Mouse (Mus musculus) heart, adult 2 months (tissue): ENCODE data around the gene Gm3854. TPM values are rescaled to one million over a fixed set of nuclear protein-coding genes. Genes with fewer than 3 reads are reported as not detected.
A peak's percentile ranks its signal among the peaks of the same experiment; 100 is the strongest.

Experiments used
- DNase-seq, 2 experiments: peaks; one replicate each; pipeline ENCODE4 v3.0.0; 2021
- H3K27ac ChIP-seq: fragments of 200-600 bp; 2 replicates; pipeline ENCODE4 v1.8.1; 2022
- H3K27me3 ChIP-seq: fragments of 200-500 bp; 2 replicates; pipeline ENCODE4 v1.6.1; 2012; ENCODE audit warnings: mild to moderate bottlenecking, low read length, inconsistent platforms, mixed read lengths; ENCODE audit not compliant: control insufficient read depth, insufficient read depth
- H3K36me3 ChIP-seq: fragments of 200-500 bp; 2 replicates; pipeline ENCODE4 v1.6.1; 2012; ENCODE audit warnings: low read length, inconsistent platforms; ENCODE audit not compliant: control insufficient read depth, insufficient read depth
- H3K4me1 ChIP-seq: fragments of 200-500 bp; 2 replicates; pipeline ENCODE4 v1.6.1; 2011; ENCODE audit warnings: low read length; ENCODE audit not compliant: control insufficient read depth, insufficient read depth
- H3K4me3 ChIP-seq: fragments of 200-600 bp; 2 replicates; pipeline ENCODE4 v1.8.1; 2022
- H3K79me2 ChIP-seq: fragments of 200-500 bp; replicated peaks from 2 replicates; pipeline ENCODE4 v1.6.1; 2012; ENCODE audit warnings: mild to moderate bottlenecking, inconsistent platforms, low read length, moderate library complexity, mixed read lengths; ENCODE audit not compliant: control insufficient read depth, insufficient read depth
- H3K9ac ChIP-seq: fragments of 200-500 bp; 2 replicates; pipeline ENCODE4 v1.6.1; 2012; ENCODE audit warnings: low read depth, mild to moderate bottlenecking, control low read depth, inconsistent platforms, low read length, mixed read lengths
- CTCF ChIP-seq: fragments of 200-600 bp; IDR thresholded peaks from 2 replicates; pipeline ENCODE4 v1.8.1; 2022; ENCODE audit warnings: antibody characterized with exemption, mild to moderate bottlenecking, moderate library complexity
- EP300 ChIP-seq: fragments of 200-500 bp; IDR thresholded peaks from 2 replicates; pipeline ENCODE4 v1.6.1; 2011; ENCODE audit warnings: low read depth, low read length, control low read depth; ENCODE audit not compliant: insufficient read depth
- POLR2A ChIP-seq: fragments of 200-500 bp; IDR thresholded peaks from 2 replicates; pipeline ENCODE4 v1.6.1; 2011; ENCODE audit warnings: mild to moderate bottlenecking, low read depth, low read length, control low read depth; ENCODE audit not compliant: insufficient read depth
- WGBS: fragments of 180-500 bp; shearing (Covaris S2); methylation state at CpG from one replicate; pipeline ENCODE4 v1.1.7; 2018; 5-methylcytosine and 5-hydroxymethylcytosine counted together
- intact Hi-C: fragments of 180-260 bp; cut with DNase I; formaldehyde crosslinking; loops from one replicate; pipeline ENCODE4 v1.15.1; 2025
- polyA plus RNA-seq: library from polyadenylated mRNA; depleted of rRNA; stranded (reverse); fragments of >200 nt; gene quantifications from 2 replicates; pipeline ENCODE4 v1.2.3, GENCODE M21; 2012
- total RNA-seq, 2 experiments: library from RNA; stranded (reverse); gene quantifications; 2 replicates each; pipeline ENCODE4 v1.2.3; 2021

Gene Gm3854
- total and polyA plus RNA-seq, 3 experiments: 0.08 to 0.52 (median 0.20) TPM

- H3K9ac ChIP-seq: no peak overlapping the region
- no peaks in the 10 kb centered on the region for H3K27me3 ChIP-seq
- 80% methylated on average over 8 of the region's 8 CpGs for WGBS
- H3K4me3 ChIP-seq: no peak overlapping the region
- DNase-seq: no peak
- H3K79me2 ChIP-seq: no peaks in the 10 kb centered on the region
- H3K27ac ChIP-seq: no peak overlapping the region
- TF ChIP-seq CTCF (no peak), POLR2A (no peak), EP300 (no peak)
- H3K4me1 ChIP-seq: no peaks in the 10 kb centered on the region
- no peaks in the 10 kb centered on the region for H3K36me3 ChIP-seq
- intact Hi-C loops: no loop called here
Measured at GRCm38 (mm10) chr7:6378441-6378840, 34.9 kb downstream of the Gm3854 start.

GRCm38 (mm10) chr7:6381431-6381830, 37.9 kb downstream of the Gm3854 start:
- Histone ChIP-seq H3K79me2 (no peaks in the 10 kb centered on the region), H3K9ac (no peak overlapping the region), H3K27ac (no peak overlapping the region), H3K4me3 (no peak overlapping the region), H3K4me1 (no peaks in the 10 kb centered on the region), H3K36me3 (no peaks in the 10 kb centered on the region), H3K27me3 (no peaks in the 10 kb centered on the region)
- intact Hi-C loops: loop anchor here (5.0 kb wide), 2 partner anchors 94 to 741 kb away; partner anchors contain the start of genes Zfp667 and Zfp954
- no peak for DNase-seq
- WGBS: 79% methylated on average over 2 of the region's 2 CpGs
- no peak for TF ChIP-seq POLR2A
- TF ChIP-seq CTCF: peak; percentile 37

GRCm38 (mm10) chr7:6383044-6383455, 39.5 kb downstream of the Gm3854 start, which contains the start of gene Zfp28:
Zfp28 (plus strand) TSS chr7:6383295.
- no peak for TF ChIP-seq EP300
- 0 out of 2 replicates have a peak, but pooled peaks have one; percentile 18 for TF ChIP-seq CTCF
- TF ChIP-seq POLR2A: peak; percentile 29; the same call in 1 of the 2 replicates
- H3K27ac ChIP-seq: peak within 1 kb of the TSS; percentile 36
- H3K79me2 ChIP-seq: no peaks in the 10 kb centered on the region
- H3K36me3 ChIP-seq: no peaks in the 10 kb centered on the region
- peak; percentile 91 to 94 for DNase-seq
- under 1% methylated on average over 28 of the region's 28 CpGs for WGBS
- H3K4me3 ChIP-seq: peak within 1 kb of the TSS; percentile 82
- H3K4me1 ChIP-seq: no peaks in the 10 kb centered on the region
- intact Hi-C loops: loop anchor here (1.0 to 5.0 kb wide), 4 partner anchors 15 to 739 kb away; partner anchors contain the start of genes Smim17, Zfp667, Zfp78 and Zfp954
- H3K27me3 ChIP-seq: no peaks in the 10 kb centered on the region
- H3K9ac ChIP-seq: peak within 1 kb of the TSS; percentile 69

GRCm38 (mm10) chr7:6384011-6384410, 40.5 kb downstream of the Gm3854 start:
- intact Hi-C loops: loop anchor here (5.0 kb wide), 2 partner anchors 97 to 738 kb away; partner anchors contain the start of genes Zfp667 and Zfp954

GRCm38 (mm10) chr7:6386995-6387394, 43.4 kb downstream of the Gm3854 start:
- H3K27ac ChIP-seq: no peak overlapping the region
- TF ChIP-seq POLR2A: no peak
- TF ChIP-seq EP300: no peak
- no peak for TF ChIP-seq CTCF
- no peaks in the 10 kb centered on the region for H3K27me3 ChIP-seq
- no peaks in the 10 kb centered on the region for H3K36me3 ChIP-seq
- WGBS: 43% methylated on average over 8 of the region's 8 CpGs
- H3K9ac ChIP-seq: no peak overlapping the region
- no peaks in the 10 kb centered on the region for H3K79me2 ChIP-seq
- H3K4me3 ChIP-seq: no peak overlapping the region
- intact Hi-C loops: no loop called here
- H3K4me1 ChIP-seq: no peaks in the 10 kb centered on the region
- peak; percentile 23 to 40 for DNase-seq

More at GRCm38 (mm10) chr7:6384011-6384410, 40.5 kb downstream of the Gm3854 start:
- Histone ChIP-seq H3K27ac (no peak overlapping the region), H3K27me3 (no peaks in the 10 kb centered on the region), H3K79me2 (no peaks in the 10 kb centered on the region), H3K9ac (no peak overlapping the region), H3K36me3 (no peaks in the 10 kb centered on the region), H3K4me1 (no peaks in the 10 kb centered on the region), H3K4me3 (peak overlapping the region; percentile 82; the same call in 1 of the 2 replicates)
- WGBS: 35% methylated on average over 8 of the region's 8 CpGs
- DNase-seq: no peak
- TF ChIP-seq CTCF (no peak), POLR2A (no peak)

GRCm38 (mm10) chr7:6388971-6389370, 45.4 kb downstream of the Gm3854 start:
- Histone ChIP-seq H3K4me3 (no peak overlapping the region), H3K36me3 (no peaks in the 10 kb centered on the region), H3K79me2 (no peaks in the 10 kb centered on the region), H3K4me1 (no peaks in the 10 kb centered on the region), H3K27me3 (no peaks in the 10 kb centered on the region), H3K9ac (no peak overlapping the region), H3K27ac (no peak overlapping the region)
- TF ChIP-seq CTCF (no peak), EP300 (no peak), POLR2A (no peak)
- intact Hi-C loops: no loop called here
- no peak for DNase-seq
- 82% methylated on average over 5 of the region's 5 CpGs for WGBS
